Mouse (Mus musculus) embryonic facial prominence, embryonic 11.5 days (tissue): Measurements from ENCODE around the gene Olfr127. TPM values are rescaled to one million over a fixed set of nuclear protein-coding genes. Genes with fewer than 3 reads are reported as not detected.

ENCODE experiments used
- polyA plus RNA-seq: library from polyadenylated mRNA; unstranded; fragments of >200 nt; fragmentation: Nextera tagmentation; extraction: Ambion mirVana; gene quantifications from 2 replicates; pipeline ENCODE4 v1.2.1, GENCODE M21; 2014

The Olfr127 gene
- polyA plus RNA-seq, 1 experiment from 2014 or later, result not detected

Other genes starting within 250 kb of the Olfr127 start
- gene Olfr117, start 236.7 kb upstream of the Olfr127 start, polyA plus RNA-seq, result not detected in 2 replicates
- gene Olfr118, start 233.4 kb upstream of the Olfr127 start, polyA plus RNA-seq, result not detected in 2 replicates
- not detected in 2 replicates for gene Olfr119, start 203.9 kb upstream of the Olfr127 start, polyA plus RNA-seq
- gene Olfr120, start 178.6 kb upstream of the Olfr127 start, polyA plus RNA-seq, result not detected in 2 replicates
- gene Olfr121, start 151.6 kb upstream of the Olfr127 start, polyA plus RNA-seq, result not detected in 2 replicates
- gene Olfr122, start 131.8 kb upstream of the Olfr127 start, polyA plus RNA-seq, result not detected in 2 replicates
- gene Olfr123, start 106.9 kb upstream of the Olfr127 start, polyA plus RNA-seq, result not detected in 2 replicates
- gene Olfr124, start 100.5 kb upstream of the Olfr127 start, polyA plus RNA-seq, result not detected in 2 replicates
- gene Olfr125, start 67.5 kb upstream of the Olfr127 start, polyA plus RNA-seq, result not detected in 2 replicates
- not detected in 2 replicates for gene Olfr126, start 53.0 kb upstream of the Olfr127 start, polyA plus RNA-seq
- not detected in 2 replicates for gene Olfr128, start 20.1 kb downstream of the Olfr127 start, polyA plus RNA-seq
- not detected in 2 replicates for gene Olfr761, start 52.6 kb downstream of the Olfr127 start, polyA plus RNA-seq
- not detected in 2 replicates for gene Olfr129, start 159.6 kb downstream of the Olfr127 start, polyA plus RNA-seq
- gene Olfr130, start 163.5 kb downstream of the Olfr127 start, polyA plus RNA-seq, result not detected in 2 replicates
- gene Olfr131, start 188.3 kb downstream of the Olfr127 start, polyA plus RNA-seq, result not detected in 2 replicates
- gene Olfr132, start 234.1 kb downstream of the Olfr127 start, polyA plus RNA-seq, result not detected in 2 replicates
- gene Olfr133, start 244.8 kb downstream of the Olfr127 start, polyA plus RNA-seq, result not detected in 2 replicates